Mouse (Mus musculus): ENCODE data around the gene Cryl1. TPM values are rescaled to one million over a fixed set of nuclear protein-coding genes. Genes with fewer than 3 reads are reported as not detected.

Cryl1 gene
- polyA plus RNA-seq, 1 experiment from 2014 or later = 12.3 TPM

DNA sequence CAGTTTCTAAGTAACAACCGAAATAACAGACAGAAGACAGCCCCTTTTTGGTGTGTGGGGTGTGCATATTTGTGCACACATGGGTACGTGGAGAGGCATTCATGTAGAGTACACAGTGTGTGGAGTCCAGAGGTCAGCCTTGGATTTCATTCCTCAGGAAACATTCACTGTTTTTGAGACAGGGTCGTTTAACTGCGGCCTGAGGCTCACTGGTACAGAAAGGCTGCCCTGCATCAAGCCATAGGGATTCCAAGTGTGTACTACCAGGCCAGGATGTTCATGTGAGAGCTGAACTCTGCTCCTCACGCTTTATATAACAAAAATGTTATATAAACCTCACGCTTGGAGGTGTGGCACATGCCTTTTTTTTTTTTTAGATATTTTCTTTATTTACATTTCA lies 34.5 kb downstream of the Cryl1 start:
- H3K4me3 ChIP-seq (ENCODE audit: low read depth, low read length) = no peak overlapping the region
- no peaks in the 10 kb centered on the region; the same call in 1 of the 2 replicates for H3K27me3 ChIP-seq (ENCODE audit: control insufficient read depth, insufficient read depth, low read depth, low read length)
- H3K9me3 ChIP-seq (replicated peaks; ENCODE audit: control insufficient read depth, low read length, poor library complexity, severe bottlenecking) = no peaks in the 10 kb centered on the region
- ATAC-seq = no peak
- H3K4me2 ChIP-seq (ENCODE audit: low read length) = no peak overlapping the region
- peaks cover 5% of the 10 kb centered on the region for H3K4me1 ChIP-seq (ENCODE audit: control insufficient read depth, insufficient read depth, low read length)
- H3K9ac ChIP-seq (ENCODE audit: low read depth, low read length) = no peak overlapping the region
- H3K27ac ChIP-seq (ENCODE audit: low read length) = no peak overlapping the region
- 84% methylated on average over 6 of the region's 6 CpGs for WGBS
- no peaks in the 10 kb centered on the region for H3K36me3 ChIP-seq (ENCODE audit: control insufficient read depth, insufficient read depth, low read length)

GRCm38 (mm10) chr14:57362726-57363660 lies 35.3 kb downstream of the Cryl1 start:
- Histone ChIP-seq H3K4me3 (ENCODE audit: low read depth, low read length) (no peak overlapping the region), H3K27ac (ENCODE audit: low read length) (no peak overlapping the region), H3K9ac (ENCODE audit: low read depth, low read length) (no peak overlapping the region), H3K9me3 (replicated peaks; ENCODE audit: control insufficient read depth, low read length, poor library complexity, severe bottlenecking) (no peaks in the 10 kb centered on the region), H3K36me3 (ENCODE audit: control insufficient read depth, insufficient read depth, low read length) (no peaks in the 10 kb centered on the region), H3K27me3 (ENCODE audit: control insufficient read depth, insufficient read depth, low read depth, low read length) (no peaks in the 10 kb centered on the region; the same call in 1 of the 2 replicates), H3K4me2 (ENCODE audit: low read length) (peak overlapping the region; percentile 47), H3K4me1 (ENCODE audit: control insufficient read depth, insufficient read depth, low read length) (peaks cover 5% of the 10 kb centered on the region)
- ATAC-seq = peak; percentile 87
- 14% methylated on average over 27 of the region's 31 CpGs for WGBS

- no peak overlapping the region for H3K4me3 ChIP-seq (ENCODE audit: low read depth, low read length)
- no peak overlapping the region for H3K27ac ChIP-seq (ENCODE audit: low read length)
- WGBS = 72% methylated on average over 5 of the region's 5 CpGs
- no peaks in the 10 kb centered on the region for H3K9me3 ChIP-seq (replicated peaks; ENCODE audit: control insufficient read depth, low read length, poor library complexity, severe bottlenecking)
- no peaks in the 10 kb centered on the region for H3K4me1 ChIP-seq (ENCODE audit: control insufficient read depth, insufficient read depth, low read length)
- H3K4me2 ChIP-seq (ENCODE audit: low read length) = no peak overlapping the region
- H3K27me3 ChIP-seq (ENCODE audit: control insufficient read depth, insufficient read depth, low read depth, low read length) = no peaks in the 10 kb centered on the region; the same call in 1 of the 2 replicates
- ATAC-seq = no peak
- H3K36me3 ChIP-seq (ENCODE audit: control insufficient read depth, insufficient read depth, low read length) = no peaks in the 10 kb centered on the region
- H3K9ac ChIP-seq (ENCODE audit: low read depth, low read length) = no peak overlapping the region
Measured at GRCm38 (mm10) chr14:57357030-57357429, 41.3 kb downstream of the Cryl1 start.

- no peak for ATAC-seq
- WGBS = 76% methylated on average over 7 of the region's 7 CpGs
Measured at GRCm38 (mm10) chr14:57351521-57352235, 46.7 kb downstream of the Cryl1 start.

DNA sequence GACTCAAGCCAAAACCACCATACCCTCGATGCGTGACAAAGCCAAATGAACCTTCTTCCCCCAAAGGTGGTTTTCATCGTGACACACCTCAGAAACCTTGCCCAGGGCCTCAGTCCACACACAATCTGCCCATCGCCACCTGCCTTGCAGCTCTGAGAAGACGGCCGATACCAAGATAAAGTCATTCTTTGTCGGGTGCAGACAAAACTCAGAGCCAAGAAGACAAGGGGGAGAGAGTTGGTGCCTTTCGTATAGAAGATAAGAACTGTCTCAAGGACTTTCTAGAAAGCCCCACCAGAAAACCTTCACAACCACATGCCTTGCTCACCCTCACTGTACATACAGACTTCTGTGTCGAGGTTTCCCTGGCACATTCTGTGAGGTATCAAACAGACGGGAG lies 48.4 kb downstream of the Cryl1 start:
- no peak overlapping the region for H3K4me3 ChIP-seq (ENCODE audit: low read depth, low read length)
- H3K9me3 ChIP-seq (replicated peaks; ENCODE audit: control insufficient read depth, low read length, poor library complexity, severe bottlenecking) = no peaks in the 10 kb centered on the region
- no peak overlapping the region for H3K9ac ChIP-seq (ENCODE audit: low read depth, low read length)
- no peak for ATAC-seq
- no peaks in the 10 kb centered on the region for H3K4me1 ChIP-seq (ENCODE audit: control insufficient read depth, insufficient read depth, low read length)
- no peaks in the 10 kb centered on the region for H3K36me3 ChIP-seq (ENCODE audit: control insufficient read depth, insufficient read depth, low read length)
- no peaks in the 10 kb centered on the region for H3K27me3 ChIP-seq (ENCODE audit: control insufficient read depth, insufficient read depth, low read depth, low read length)
- 90% methylated on average over 10 of the region's 10 CpGs for WGBS
- H3K27ac ChIP-seq (ENCODE audit: low read length) = no peak overlapping the region
- no peak overlapping the region for H3K4me2 ChIP-seq (ENCODE audit: low read length)

More at GRCm38 (mm10) chr14:57351521-57352235, 46.7 kb downstream of the Cryl1 start:
- no peaks in the 10 kb centered on the region for H3K27me3 ChIP-seq (ENCODE audit: control insufficient read depth, insufficient read depth, low read depth, low read length)
- no peaks in the 10 kb centered on the region for H3K4me1 ChIP-seq (ENCODE audit: control insufficient read depth, insufficient read depth, low read length)
- no peak overlapping the region for H3K9ac ChIP-seq (ENCODE audit: low read depth, low read length)
- H3K9me3 ChIP-seq (replicated peaks; ENCODE audit: control insufficient read depth, low read length, poor library complexity, severe bottlenecking) = no peaks in the 10 kb centered on the region
- H3K27ac ChIP-seq (ENCODE audit: low read length) = no peak overlapping the region
- H3K36me3 ChIP-seq (ENCODE audit: control insufficient read depth, insufficient read depth, low read length) = no peaks in the 10 kb centered on the region
- no peak overlapping the region for H3K4me2 ChIP-seq (ENCODE audit: low read length)
- no peak overlapping the region for H3K4me3 ChIP-seq (ENCODE audit: low read depth, low read length)

- Histone ChIP-seq H3K36me3 (ENCODE audit: control insufficient read depth, insufficient read depth, low read length) (no peaks in the 10 kb centered on the region), H3K4me3 (ENCODE audit: low read depth, low read length) (no peak overlapping the region), H3K4me2 (ENCODE audit: low read length) (no peak overlapping the region), H3K9ac (ENCODE audit: low read depth, low read length) (no peak overlapping the region), H3K9me3 (replicated peaks; ENCODE audit: control insufficient read depth, low read length, poor library complexity, severe bottlenecking) (no peaks in the 10 kb centered on the region), H3K27ac (ENCODE audit: low read length) (no peak overlapping the region), H3K27me3 (ENCODE audit: control insufficient read depth, insufficient read depth, low read depth, low read length) (no peaks in the 10 kb centered on the region), H3K4me1 (ENCODE audit: control insufficient read depth, insufficient read depth, low read length) (peaks cover 5% of the 10 kb centered on the region)
- WGBS = 69% methylated on average over 4 of the region's 4 CpGs
- no peak for ATAC-seq
Measured at GRCm38 (mm10) chr14:57348155-57348554, 50.2 kb downstream of the Cryl1 start.

DNA sequence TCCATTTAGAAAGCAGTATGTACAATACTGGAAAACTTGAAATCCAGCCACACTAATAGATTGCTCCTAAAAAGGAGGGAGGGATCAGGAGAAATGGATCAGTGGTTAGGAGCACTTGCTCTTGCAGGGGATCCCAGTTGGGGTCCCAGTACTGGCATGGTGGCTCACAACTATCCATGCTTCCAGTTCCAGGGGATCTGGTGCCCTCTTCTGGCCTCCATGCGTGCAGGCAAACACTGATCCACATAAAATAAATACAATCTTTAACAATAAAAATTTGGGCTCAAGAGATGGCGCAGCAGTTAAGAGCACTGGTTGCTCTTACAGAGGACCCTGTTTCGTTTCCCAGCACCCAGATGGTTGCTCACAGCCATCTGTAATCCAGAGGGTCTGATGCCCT lies 52.2 kb downstream of the Cryl1 start:
- no peak overlapping the region for H3K4me2 ChIP-seq (ENCODE audit: low read length)
- WGBS = 96% methylated on average over 3 of the region's 3 CpGs
- H3K36me3 ChIP-seq (ENCODE audit: control insufficient read depth, insufficient read depth, low read length) = no peaks in the 10 kb centered on the region
- H3K9me3 ChIP-seq (replicated peaks; ENCODE audit: control insufficient read depth, low read length, poor library complexity, severe bottlenecking) = no peaks in the 10 kb centered on the region
- no peaks in the 10 kb centered on the region for H3K27me3 ChIP-seq (ENCODE audit: control insufficient read depth, insufficient read depth, low read depth, low read length)
- H3K9ac ChIP-seq (ENCODE audit: low read depth, low read length) = no peak overlapping the region
- ATAC-seq = no peak
- H3K4me1 ChIP-seq (ENCODE audit: control insufficient read depth, insufficient read depth, low read length) = peaks cover 5% of the 10 kb centered on the region
- no peak overlapping the region for H3K27ac ChIP-seq (ENCODE audit: low read length)
- H3K4me3 ChIP-seq (ENCODE audit: low read depth, low read length) = no peak overlapping the region

DNA sequence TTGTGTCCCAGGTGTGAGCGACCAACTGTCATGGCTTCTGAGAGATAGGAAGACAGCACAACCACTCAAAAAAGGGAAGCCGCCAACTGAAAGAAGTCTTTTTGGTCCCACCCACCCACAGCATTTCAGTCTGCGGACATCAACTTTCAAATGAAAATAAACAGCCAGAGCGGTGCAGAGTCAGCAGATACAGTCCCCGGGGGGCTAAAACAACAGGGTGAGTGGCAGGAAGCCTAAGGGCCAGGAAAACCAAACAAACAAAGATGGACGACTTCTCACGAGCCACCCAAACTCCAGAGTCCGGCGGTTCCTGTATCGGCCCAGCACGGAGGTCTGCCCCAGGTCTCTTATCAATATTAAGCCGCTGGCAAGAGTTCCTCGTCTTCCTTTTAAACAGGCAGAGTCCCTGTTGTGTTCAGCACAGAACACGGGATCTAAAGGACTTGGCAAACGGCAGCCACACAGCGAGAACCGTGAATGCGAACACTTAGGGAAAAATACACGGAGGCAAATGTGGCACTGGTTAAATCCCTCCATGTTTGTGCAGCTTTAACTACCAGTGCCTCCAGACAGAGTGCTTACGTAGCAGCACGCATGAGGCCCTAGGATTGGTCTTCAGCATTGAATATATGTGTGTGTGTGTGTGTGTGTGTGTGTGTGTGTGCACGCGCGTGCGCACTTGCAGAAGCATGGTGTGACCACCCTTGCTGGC lies 53.4 kb downstream of the Cryl1 start:
- Histone ChIP-seq H3K9me3 (replicated peaks; ENCODE audit: control insufficient read depth, low read length, poor library complexity, severe bottlenecking) (no peaks in the 10 kb centered on the region), H3K27ac (ENCODE audit: low read length) (no peak overlapping the region), H3K4me2 (ENCODE audit: low read length) (no peak overlapping the region), H3K4me1 (ENCODE audit: control insufficient read depth, insufficient read depth, low read length) (peaks cover 5% of the 10 kb centered on the region), H3K36me3 (ENCODE audit: control insufficient read depth, insufficient read depth, low read length) (no peaks in the 10 kb centered on the region), H3K27me3 (ENCODE audit: control insufficient read depth, insufficient read depth, low read depth, low read length) (no peaks in the 10 kb centered on the region), H3K4me3 (ENCODE audit: low read depth, low read length) (no peak overlapping the region), H3K9ac (ENCODE audit: low read depth, low read length) (no peak overlapping the region)
- WGBS = 83% methylated on average over 25 of the region's 25 CpGs
- ATAC-seq = no peak

Data from midbrain, embryonic 16.5 days (tissue).